Mouse (Mus musculus): ENCODE data around the gene Nfkbiz.

The Nfkbiz gene

DNA sequence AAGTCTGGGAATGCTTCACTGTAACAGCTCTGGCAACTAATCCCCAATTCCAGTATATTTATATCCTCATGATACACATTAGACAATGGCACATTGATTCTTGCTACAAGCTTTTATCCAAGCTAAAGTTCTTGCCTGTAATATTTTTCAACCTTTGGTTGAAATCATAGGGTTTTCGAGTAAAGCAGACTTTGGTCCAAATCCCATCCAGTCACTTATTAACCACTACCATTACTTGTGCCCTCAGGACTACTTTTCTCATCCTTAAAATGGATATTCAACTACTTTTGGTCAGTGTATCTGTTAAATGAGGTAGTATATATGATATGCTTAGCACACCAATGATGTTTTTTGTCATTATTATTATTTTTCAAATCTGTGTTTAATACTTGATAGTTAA lies 7.2 kb downstream of the Nfkbiz start:
- no peak for DNase-seq

DNA sequence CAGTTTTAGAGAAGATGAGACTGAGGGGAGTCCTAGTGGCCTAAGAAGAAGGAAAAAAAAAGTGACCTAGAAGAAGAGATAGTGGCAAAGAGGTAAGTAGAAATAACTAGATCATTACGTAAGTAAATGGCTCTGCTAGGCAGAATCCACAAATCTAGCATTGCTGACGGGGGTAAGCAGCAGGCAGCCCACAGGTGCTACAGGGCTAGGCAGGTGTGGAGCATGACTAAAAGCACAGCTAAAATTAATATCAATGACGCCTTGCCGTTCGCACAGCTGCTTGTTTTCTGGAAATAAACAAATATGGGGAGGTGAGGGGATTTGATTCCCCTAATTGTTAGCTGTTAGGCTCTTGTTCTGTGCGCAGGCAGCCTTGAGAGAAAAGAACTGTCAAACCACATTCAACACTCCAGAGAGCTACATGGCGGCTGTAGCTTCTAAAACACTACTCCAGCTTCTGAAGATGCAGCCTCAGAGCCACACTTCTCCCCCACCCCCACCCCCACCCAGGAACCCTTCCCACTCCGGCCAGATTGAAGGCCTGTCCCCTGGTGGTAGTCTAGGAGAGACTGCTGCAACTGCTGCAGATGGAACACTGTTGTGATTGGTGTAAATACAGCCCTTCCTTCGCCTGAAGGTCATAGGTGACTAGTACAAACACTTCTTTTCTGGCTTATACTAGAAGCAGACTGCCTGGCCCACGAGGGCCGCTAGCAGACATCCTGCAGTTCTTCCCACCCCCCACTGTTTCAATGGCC lies 15.1 kb downstream of the Nfkbiz start:
- DNase-seq = no peak

DNA sequence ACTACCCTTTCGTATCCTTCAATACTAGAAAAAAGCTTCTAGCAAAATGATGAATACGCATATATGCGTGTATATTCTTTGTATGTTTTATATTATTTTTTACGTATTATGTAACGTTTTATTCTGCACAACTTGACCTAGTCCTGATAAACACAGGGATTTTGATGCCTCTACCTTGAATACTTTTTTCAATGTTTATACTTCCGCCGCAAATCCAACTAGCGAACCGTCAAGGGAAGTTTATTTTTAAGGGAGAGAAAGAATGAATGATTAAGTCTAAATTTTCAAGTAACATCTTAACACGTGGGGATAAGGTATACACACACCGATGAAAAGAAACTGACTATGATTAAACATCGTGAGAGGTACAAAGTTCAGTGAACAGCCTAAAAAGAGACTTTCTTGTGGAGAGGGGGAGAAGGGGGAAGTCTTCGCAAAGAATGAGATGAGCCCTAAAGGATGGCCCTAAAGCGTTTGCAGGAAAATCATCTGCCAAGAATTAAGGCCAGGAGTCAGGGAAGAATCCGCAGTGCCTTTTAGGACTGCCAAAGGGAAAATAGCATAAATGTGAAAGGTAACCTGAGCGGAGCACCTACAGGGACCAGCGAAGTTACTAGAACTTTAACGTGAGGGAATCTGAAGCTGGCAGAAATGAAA lies 15.8 kb downstream of the Nfkbiz start:
- no peak for DNase-seq

DNA sequence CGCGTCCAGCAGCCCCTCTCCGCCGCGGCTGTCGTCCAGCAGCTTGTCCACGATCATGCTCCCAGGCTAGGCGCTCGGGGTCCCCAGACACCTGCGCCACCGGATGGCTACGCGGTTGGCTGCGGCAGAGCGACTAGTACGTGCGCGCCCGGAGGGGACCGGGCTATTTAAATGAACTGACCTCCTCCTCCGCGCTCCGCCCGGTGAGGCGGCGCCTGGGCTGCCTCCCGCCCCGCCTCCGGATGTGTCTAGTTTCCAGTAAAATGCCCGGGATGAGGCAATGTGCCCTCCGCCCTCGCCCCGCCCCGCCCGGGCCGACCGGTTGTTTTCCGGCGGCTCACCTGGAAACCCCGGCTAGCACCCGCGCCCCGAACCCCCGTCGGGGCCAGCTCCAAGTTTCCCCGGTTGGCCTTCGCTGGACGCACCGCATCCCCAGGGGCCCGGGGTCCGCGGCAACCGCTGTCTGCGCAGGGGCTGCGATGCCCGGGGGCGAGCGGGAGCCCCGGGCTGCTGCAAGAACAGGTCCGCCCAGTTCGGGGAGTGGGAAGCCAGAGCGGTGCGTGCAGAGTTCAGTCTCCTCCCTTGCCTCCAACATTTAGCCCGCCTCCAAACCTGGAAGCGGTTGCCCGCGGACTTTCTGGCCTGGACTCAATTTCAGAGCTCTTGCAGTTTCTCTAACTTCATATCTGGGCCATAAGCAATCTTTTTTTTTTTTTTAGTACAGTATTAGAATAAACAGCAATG lies 16.5 kb downstream of the Nfkbiz start:
- DNase-seq = peak; percentile 89 to 92

DNA sequence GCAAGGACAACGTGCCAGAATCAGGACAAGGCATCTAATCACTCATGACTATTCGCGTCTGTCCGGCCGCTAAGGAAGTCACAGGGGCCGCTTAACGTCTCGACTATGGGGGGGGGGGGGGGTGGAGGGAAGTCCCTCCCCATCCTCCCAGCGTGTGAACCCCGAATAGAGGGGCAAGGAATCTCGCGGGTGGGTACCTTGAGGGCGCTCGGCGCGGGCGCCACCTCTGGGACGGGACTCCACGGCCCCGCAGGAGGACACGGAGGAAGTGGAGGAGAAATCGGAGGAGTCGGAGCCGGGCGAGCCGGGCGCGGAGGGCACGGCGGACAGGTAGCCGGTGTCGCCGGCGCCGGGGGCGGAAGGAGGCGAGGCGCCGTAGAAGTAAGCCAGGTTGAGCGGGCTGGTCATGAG lies 17.1 kb downstream of the Nfkbiz start:
- DNase-seq = no peak

- peak; percentile 21 to 30 for DNase-seq
Measured at GRCm38 (mm10) chr16:55820916-55821570, 17.7 kb downstream of the Nfkbiz start.

GRCm38 (mm10) chr16:55820161-55820915 lies 18.4 kb downstream of the Nfkbiz start:
- DNase-seq = peak; percentile 26 to 39

GRCm38 (mm10) chr16:55819186-55819861 lies 19.4 kb downstream of the Nfkbiz start:
- peak; percentile 22 to 35 for DNase-seq

- DNase-seq = no peak
Measured at GRCm38 (mm10) chr16:55817717-55818515, 20.8 kb downstream of the Nfkbiz start.

- no peak for DNase-seq
Measured at GRCm38 (mm10) chr16:55816202-55816941, 22.3 kb downstream of the Nfkbiz start.

- no peak for DNase-seq
Measured at GRCm38 (mm10) chr16:55815466-55815865, 23.2 kb downstream of the Nfkbiz start.

DNA sequence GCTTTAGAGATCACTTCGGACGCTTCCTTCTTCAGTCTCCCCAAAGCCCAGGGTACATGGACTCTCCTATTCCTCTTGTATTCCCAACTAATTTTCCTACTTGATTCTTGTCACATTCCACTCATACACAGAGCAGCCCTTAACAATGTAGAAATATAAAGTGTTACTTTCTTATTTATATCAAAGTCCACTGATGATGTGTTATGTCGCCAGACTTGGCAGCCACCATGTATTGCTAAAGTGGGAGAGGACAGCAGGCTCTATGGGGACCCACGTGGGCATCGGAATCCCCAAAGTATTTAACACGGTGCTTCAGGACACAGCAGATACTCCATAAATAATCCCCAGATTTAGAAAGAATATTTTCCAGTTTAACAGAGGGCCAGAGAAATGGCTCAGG lies 24.0 kb downstream of the Nfkbiz start:
- no peak for DNase-seq

DNA sequence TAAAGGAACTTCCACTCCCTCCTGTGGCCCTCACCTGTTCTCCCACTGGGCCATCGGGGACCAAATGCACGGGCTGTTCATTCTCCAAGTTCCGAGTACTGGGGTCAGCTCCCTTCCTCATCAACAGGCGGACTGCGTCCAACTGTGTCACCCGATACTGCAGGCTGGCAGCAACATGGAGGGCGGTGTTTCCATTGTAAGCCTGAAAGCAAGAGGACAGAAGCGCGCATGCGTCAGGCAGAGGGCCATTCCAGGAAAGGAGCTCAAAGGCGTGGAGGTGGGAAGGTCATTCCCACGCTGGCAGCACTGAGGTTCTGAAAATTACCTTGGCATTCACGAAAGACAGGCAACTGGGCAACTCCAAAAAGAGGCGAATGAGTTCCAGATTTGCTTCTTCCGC lies 24.8 kb downstream of the Nfkbiz start:
- DNase-seq = no peak

DNA sequence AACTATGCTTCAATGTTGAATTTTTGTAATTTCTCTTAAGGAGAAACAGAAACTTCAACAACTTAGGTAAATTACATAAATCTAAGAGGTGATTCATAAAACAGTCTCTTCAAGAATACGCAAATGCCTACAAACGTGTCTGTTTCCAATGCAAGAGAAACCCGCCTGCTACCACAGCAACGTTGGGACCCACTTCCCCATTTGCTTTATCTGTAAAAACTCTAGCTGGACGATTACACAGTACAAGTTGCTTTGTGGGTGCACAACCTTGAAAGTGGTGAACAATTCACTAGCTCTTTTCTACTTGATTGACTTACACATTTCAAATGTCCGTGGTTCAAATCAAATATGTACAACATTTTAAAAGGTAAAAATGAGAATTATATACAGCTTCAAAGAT lies 26.9 kb downstream of the Nfkbiz start:
- no peak for DNase-seq

DNA sequence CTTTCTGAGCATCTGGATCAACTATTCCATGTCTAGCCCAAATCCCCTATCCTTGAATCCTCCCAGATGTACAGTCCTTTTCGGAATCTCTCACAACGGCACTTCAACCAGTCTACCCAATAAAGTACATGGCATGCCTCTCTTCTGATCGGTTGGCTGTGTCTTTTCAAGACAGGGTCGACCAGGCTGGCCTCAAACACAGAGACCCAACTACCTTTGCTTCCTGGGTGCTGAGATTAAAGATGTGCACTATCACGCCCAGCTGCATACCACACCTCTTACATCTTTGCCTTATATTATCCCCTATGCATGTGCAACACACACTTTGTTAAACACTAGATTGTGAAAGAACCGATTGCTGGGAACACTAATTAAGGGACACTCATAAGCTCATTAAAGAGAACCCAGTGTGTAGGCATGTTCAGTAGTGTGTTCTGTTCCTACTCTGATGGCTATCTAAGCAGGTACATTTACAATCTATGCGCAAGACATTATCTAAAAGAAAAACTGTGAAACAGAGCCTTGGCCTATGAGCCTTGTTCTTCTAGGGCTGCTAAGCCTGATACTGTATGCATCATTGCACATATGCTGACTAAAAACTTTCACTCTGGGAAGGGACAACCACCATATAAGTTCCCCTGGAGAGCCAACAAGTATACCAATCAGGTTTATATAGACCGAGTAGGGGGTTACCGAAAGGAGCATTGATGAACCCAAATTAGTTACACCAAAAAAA lies 28.8 kb downstream of the Nfkbiz start:
- no peak for DNase-seq

DNA sequence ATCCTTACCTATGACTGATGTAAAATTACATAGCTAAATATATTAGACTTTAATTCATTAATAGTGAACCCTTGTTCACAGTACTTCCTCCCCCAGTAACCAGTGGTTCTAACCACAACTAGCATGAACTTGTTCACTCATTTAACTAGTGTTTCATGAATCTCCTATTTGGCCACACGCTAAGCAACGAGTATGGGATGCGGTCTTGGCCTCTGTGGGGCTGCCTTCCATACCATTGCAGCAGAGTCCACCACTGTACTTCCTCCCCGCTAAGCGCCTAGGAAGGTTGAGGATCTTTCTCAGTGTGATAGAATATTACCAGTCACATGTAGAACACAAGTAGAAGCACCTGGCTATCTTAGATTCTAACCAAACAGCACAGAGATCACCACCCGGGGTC lies 29.4 kb downstream of the Nfkbiz start:
- DNase-seq = no peak

- no peak for DNase-seq
Measured at GRCm38 (mm10) chr16:55807505-55807932, 31.2 kb downstream of the Nfkbiz start.

GRCm38 (mm10) chr16:55804799-55805198 lies 33.9 kb downstream of the Nfkbiz start:
- no peak for DNase-seq

DNA sequence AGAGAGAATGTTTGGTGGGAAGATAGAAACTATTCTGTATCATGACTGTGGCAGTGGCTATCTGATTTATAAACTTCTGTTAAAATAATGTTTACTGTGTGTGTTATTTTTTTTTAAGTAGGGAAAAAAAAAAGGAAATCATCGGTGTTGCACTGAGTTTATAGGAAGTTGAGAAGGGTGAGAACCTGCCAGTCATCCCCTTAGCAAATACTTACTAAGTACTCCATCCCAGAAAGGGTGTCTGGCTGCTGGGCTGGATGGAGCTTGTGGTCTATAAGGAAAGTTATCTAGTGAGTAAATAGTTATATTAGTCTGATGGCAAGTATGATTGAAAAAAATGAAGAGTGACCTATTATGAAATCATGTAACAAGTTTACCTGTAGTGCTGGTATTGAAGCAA lies 37.1 kb downstream of the Nfkbiz start:
- no peak for DNase-seq
